Mouse (Mus musculus): ENCODE results near the gene Pde4c. TPM values are rescaled to one million over a fixed set of nuclear protein-coding genes. Genes with fewer than 3 reads are reported as not detected.

Pde4c gene
- polyA plus RNA-seq, 1 experiment = 6.8 TPM

DNA sequence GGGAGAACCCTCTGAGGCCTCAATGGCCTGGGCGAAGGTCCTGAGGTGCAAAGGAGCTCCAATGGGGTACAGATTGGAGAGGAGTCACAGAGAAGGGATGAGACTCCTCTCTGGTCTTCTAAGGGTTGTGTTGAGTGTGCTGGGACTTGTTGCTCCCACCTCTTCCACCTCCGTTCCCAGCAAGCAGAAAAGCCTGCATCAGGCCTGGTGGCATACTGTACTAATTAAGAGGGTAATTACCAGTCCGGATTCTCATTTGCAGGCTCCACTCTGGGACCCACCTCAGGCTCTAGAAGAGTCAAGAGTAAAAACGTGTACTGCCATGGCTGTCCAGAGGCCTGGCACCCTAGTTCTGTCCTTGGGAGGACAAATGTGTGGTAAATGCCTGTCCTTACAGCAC lies 26.6 kb upstream of the Pde4c start:
- no peaks in the 10 kb centered on the region for H3K27me3 ChIP-seq (ENCODE audit: control insufficient read depth, insufficient read depth, low read length)
- peaks cover 42% of the 10 kb centered on the region for H3K4me1 ChIP-seq (ENCODE audit: control insufficient read depth, insufficient read depth, insufficient read length, low read length)
- 36% methylated on average over 4 of the region's 4 CpGs for WGBS
- TF ChIP-seq CTCF (IDR thresholded peaks at IDR 0.05; ENCODE audit: extremely low read depth, insufficient read length, insufficient replicate concordance, low read depth, low read length) = no peak
- no peak for TF ChIP-seq POLR2A (IDR thresholded peaks at IDR 0.05; ENCODE audit: low read depth, low read length)
- H3K27ac ChIP-seq (ENCODE audit: insufficient read depth, low read depth, low read length) = peak overlapping the region; percentile 100
- peak overlapping the region; percentile 41 for H3K4me3 ChIP-seq (ENCODE audit: low read depth, low read length)
- H3K36me3 ChIP-seq (ENCODE audit: control insufficient read depth, insufficient read depth, low read length) = peaks cover 9% of the 10 kb centered on the region

DNA sequence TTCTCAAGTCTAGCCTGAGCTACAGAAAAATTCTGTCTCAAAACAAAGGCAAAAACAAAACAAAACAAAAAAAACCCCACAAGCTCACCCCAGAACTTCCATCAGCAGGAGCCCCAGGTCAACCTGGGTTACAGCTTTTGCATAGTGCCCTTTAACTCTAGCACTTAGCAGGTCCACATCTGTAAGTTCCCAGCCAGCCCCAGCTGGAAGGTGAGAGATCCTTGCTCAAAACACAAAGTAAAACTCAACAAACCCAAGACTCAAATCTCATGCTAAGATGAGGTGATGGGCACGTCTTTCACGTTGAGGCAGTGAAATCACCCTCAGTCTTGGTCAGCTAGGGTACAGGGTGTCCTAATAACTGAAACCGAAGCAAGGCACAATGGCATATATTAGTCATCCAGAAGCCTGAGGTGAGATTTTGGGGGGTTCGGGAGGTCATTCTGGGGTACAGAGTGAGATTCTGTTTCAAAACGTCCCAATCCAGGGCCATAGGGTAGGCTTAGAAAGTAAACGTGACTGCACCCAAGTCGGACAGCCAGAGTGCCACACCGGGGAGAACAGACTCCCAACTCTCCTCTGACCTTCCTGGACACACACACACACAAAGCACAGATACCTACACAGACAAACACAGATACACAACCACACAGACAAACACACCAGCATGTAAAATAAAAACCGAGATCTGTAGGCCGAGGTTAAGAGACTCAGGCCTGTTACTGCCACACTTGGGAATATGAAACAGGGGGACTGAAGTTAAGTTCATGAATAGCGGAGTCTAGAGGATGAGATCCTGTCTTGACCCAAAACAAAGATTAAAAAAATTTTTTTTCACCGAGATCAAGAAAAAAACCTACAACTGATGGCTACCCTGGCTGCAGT lies 25.9 kb upstream of the Pde4c start:
- peaks cover 9% of the 10 kb centered on the region for H3K36me3 ChIP-seq (ENCODE audit: control insufficient read depth, insufficient read depth, low read length)
- peaks cover 43% of the 10 kb centered on the region for H3K4me1 ChIP-seq (ENCODE audit: control insufficient read depth, insufficient read depth, insufficient read length, low read length)
- 53% methylated on average over 12 of the region's 12 CpGs for WGBS
- H3K4me3 ChIP-seq (ENCODE audit: low read depth, low read length) = peak overlapping the region; percentile 63
- TF ChIP-seq CTCF (IDR thresholded peaks at IDR 0.05; ENCODE audit: extremely low read depth, insufficient read length, insufficient replicate concordance, low read depth, low read length) (no peak), POLR2A (IDR thresholded peaks at IDR 0.05; ENCODE audit: low read depth, low read length) (no peak)
- H3K27me3 ChIP-seq (ENCODE audit: control insufficient read depth, insufficient read depth, low read length) = no peaks in the 10 kb centered on the region
- peak overlapping the region; percentile 100 for H3K27ac ChIP-seq (ENCODE audit: insufficient read depth, low read depth, low read length)

DNA sequence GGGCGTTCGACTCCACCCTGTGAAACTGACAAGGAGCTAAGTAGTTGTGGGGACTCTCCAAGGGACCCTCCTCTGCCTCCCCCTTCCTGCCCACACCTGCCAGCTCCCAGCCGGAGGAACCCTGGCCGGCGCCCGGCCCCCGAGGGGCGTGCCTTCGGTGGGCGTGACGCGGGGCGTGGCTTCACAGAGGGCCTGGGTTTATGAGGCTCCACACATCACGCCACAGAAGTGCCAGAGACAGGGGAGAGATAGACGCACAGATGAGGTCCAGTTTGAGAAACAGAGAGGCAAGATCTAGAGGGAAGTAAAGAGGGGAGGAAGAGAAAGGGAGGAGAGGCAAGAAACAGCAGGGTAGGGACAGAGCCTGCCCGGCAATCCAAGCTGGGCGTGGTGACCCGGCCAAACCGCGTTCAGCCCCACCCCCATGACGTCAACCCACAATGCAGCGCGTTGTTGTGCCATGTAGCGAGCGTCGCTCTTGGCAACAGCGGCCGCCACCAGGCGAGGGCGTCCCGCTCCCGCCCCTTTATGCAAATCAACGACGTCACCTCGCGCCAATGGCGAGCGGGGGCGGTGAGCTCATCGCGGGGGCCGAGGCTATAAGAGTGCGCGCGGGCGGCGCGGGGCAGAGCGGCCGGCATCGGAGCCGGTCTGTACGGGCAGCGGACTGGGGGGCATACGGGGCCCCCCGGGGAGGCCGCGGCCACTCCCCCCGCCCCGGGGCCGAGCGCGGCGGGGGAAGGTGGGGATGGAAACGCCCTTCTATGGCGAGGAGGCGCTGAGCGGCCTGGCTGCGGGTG lies 25.0 kb upstream of the Pde4c start, which contains the start of gene Jund:
Gene Jund, plus strand, starts transcription at position 640 of the 800 bp plus-strand sequence.
- peak within 1 kb of the TSS; percentile 80 for H3K4me3 ChIP-seq (ENCODE audit: low read depth, low read length)
- H3K36me3 ChIP-seq (ENCODE audit: control insufficient read depth, insufficient read depth, low read length) = peaks cover 9% of the 10 kb centered on the region
- WGBS = under 1% methylated on average over 69 of the region's 69 CpGs
- TF ChIP-seq POLR2A (IDR thresholded peaks at IDR 0.05; ENCODE audit: low read depth, low read length) (peak; percentile 100), CTCF (IDR thresholded peaks at IDR 0.05; ENCODE audit: extremely low read depth, insufficient read length, insufficient replicate concordance, low read depth, low read length) (no peak)
- peaks cover 43% of the 10 kb centered on the region for H3K4me1 ChIP-seq (ENCODE audit: control insufficient read depth, insufficient read depth, insufficient read length, low read length)
- H3K27ac ChIP-seq (ENCODE audit: insufficient read depth, low read depth, low read length) = peak within 1 kb of the TSS; percentile 100
- H3K27me3 ChIP-seq (ENCODE audit: control insufficient read depth, insufficient read depth, low read length) = no peaks in the 10 kb centered on the region

DNA sequence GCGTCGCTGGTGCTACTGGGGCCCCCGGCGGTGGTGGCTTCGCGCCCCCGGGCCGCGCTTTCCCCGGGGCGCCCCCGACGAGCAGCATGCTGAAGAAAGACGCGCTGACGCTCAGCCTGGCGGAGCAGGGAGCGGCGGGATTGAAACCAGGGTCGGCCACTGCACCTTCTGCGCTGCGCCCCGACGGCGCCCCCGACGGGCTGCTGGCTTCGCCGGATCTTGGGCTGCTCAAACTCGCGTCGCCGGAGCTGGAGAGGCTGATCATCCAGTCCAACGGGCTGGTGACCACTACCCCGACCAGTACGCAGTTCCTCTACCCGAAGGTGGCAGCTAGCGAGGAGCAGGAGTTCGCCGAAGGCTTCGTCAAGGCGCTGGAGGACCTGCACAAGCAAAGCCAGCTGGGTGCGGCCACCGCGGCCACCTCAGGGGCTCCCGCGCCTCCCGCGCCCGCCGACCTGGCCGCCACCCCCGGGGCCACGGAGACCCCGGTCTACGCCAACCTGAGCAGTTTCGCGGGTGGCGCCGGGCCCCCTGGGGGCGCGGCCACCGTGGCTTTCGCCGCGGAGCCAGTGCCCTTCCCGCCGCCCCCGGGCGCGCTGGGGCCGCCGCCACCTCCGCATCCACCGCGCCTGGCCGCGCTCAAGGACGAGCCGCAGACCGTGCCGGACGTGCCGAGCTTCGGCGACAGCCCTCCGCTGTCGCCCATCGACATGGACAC lies 24.2 kb upstream of the Pde4c start:
- H3K4me3 ChIP-seq (ENCODE audit: low read depth, low read length) = peak overlapping the region; percentile 80
- under 1% methylated on average over 89 of the region's 89 CpGs for WGBS
- TF ChIP-seq POLR2A (IDR thresholded peaks at IDR 0.05; ENCODE audit: low read depth, low read length) (no peak), CTCF (IDR thresholded peaks at IDR 0.05; ENCODE audit: extremely low read depth, insufficient read length, insufficient replicate concordance, low read depth, low read length) (no peak)
- peaks cover 9% of the 10 kb centered on the region for H3K36me3 ChIP-seq (ENCODE audit: control insufficient read depth, insufficient read depth, low read length)
- no peaks in the 10 kb centered on the region for H3K27me3 ChIP-seq (ENCODE audit: control insufficient read depth, insufficient read depth, low read length)
- H3K4me1 ChIP-seq (ENCODE audit: control insufficient read depth, insufficient read depth, insufficient read length, low read length) = peaks cover 39% of the 10 kb centered on the region
- peak overlapping the region; percentile 98 for H3K27ac ChIP-seq (ENCODE audit: insufficient read depth, low read depth, low read length)

DNA sequence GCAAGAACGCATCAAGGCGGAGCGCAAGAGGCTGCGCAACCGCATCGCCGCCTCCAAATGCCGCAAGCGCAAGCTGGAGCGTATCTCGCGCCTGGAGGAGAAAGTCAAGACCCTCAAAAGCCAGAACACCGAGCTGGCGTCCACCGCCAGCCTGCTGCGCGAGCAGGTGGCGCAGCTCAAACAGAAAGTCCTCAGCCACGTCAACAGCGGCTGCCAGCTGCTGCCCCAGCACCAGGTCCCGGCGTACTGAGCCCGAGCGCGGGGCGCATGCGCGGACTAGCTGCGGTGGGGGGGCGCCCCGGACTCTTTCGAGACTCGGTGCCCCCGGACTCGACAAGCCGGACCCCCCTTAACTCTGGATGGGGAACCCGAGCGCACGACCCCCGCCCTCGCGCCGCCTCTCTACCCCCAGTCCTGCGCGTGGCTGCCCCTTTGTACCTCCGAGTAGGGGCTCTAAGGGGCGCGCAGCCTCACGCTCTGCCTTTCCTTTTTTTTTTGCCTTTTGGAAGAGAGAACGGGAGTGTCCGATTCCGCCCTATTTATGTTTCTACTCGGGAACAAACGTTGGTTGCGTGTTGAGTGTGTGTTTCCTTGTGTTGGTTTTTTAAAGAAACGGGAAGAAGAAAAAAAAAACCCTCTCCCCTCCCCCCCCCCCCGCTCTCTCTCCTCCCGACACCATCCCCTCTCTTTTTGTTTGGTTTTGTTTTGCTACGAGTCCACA lies 23.5 kb upstream of the Pde4c start:
- WGBS = under 1% methylated on average over 59 of the region's 59 CpGs
- H3K27ac ChIP-seq (ENCODE audit: insufficient read depth, low read depth, low read length) = peak overlapping the region; percentile 98
- peak overlapping the region; percentile 80 for H3K4me3 ChIP-seq (ENCODE audit: low read depth, low read length)
- peaks cover 38% of the 10 kb centered on the region for H3K4me1 ChIP-seq (ENCODE audit: control insufficient read depth, insufficient read depth, insufficient read length, low read length)
- TF ChIP-seq POLR2A (IDR thresholded peaks at IDR 0.05; ENCODE audit: low read depth, low read length) (peak; percentile 40; the same call in 1 of the 2 replicates), CTCF (IDR thresholded peaks at IDR 0.05; ENCODE audit: extremely low read depth, insufficient read length, insufficient replicate concordance, low read depth, low read length) (no peak)
- peaks cover 9% of the 10 kb centered on the region for H3K36me3 ChIP-seq (ENCODE audit: control insufficient read depth, insufficient read depth, low read length)
- H3K27me3 ChIP-seq (ENCODE audit: control insufficient read depth, insufficient read depth, low read length) = no peaks in the 10 kb centered on the region

- TF ChIP-seq CTCF (IDR thresholded peaks at IDR 0.05; ENCODE audit: extremely low read depth, insufficient read length, insufficient replicate concordance, low read depth, low read length) (peak; percentile 82), POLR2A (IDR thresholded peaks at IDR 0.05; ENCODE audit: low read depth, low read length) (peak; percentile 45; the same call in 1 of the 2 replicates)
- Histone ChIP-seq H3K27ac (ENCODE audit: insufficient read depth, low read depth, low read length) (peak overlapping the region; percentile 42), H3K4me3 (ENCODE audit: low read depth, low read length) (peak overlapping the region; percentile 80), H3K36me3 (ENCODE audit: control insufficient read depth, insufficient read depth, low read length) (peaks cover 9% of the 10 kb centered on the region), H3K4me1 (ENCODE audit: control insufficient read depth, insufficient read depth, insufficient read length, low read length) (peaks cover 32% of the 10 kb centered on the region), H3K27me3 (ENCODE audit: control insufficient read depth, insufficient read depth, low read length) (no peaks in the 10 kb centered on the region)
- 0% methylated on average over 20 of the region's 20 CpGs for WGBS
Observed at GRCm38 (mm10) chr8:70700555-70700922, 23.0 kb upstream of the Pde4c start.
